Mouse (Mus musculus) C2C12 (cell line): Measurements from ENCODE around the gene Xpnpep3. TPM values are rescaled to one million over a fixed set of nuclear protein-coding genes. Genes with fewer than 3 reads are reported as not detected.

Source experiments
- H3K27me3 ChIP-seq: one replicate; pipeline ENCODE4 v1.6.1; 2011; ENCODE audit not compliant: control insufficient read depth, insufficient read depth, insufficient read length
- H3K36me3 ChIP-seq: one replicate; pipeline ENCODE4 v1.6.1; 2011; ENCODE audit not compliant: control insufficient read depth, insufficient read depth
- H3K4me3 ChIP-seq: one replicate; pipeline ENCODE4 v1.5.1; 2011; ENCODE audit warnings: mild to moderate bottlenecking, control low read depth; ENCODE audit not compliant: poor library complexity, insufficient read depth, severe bottlenecking
- H3K79me2 ChIP-seq: one replicate; pipeline ENCODE4 v1.6.1; 2011; ENCODE audit not compliant: control insufficient read depth, insufficient read depth
- H3K79me3 ChIP-seq: one replicate; pipeline ENCODE4 v1.6.1; 2011; ENCODE audit warnings: low read depth, control low read depth
- H3ac ChIP-seq: one replicate; pipeline ENCODE3; 2011; ENCODE audit warnings: low read depth; ENCODE audit not compliant: control insufficient read depth, insufficient read length
- CEBPB ChIP-seq: IDR thresholded peaks from one replicate; pipeline ENCODE4 v1.6.1; 2011; ENCODE audit warnings: low read depth, mild to moderate bottlenecking, control low read depth, moderate library complexity
- CTCF ChIP-seq: IDR thresholded peaks from one replicate; pipeline ENCODE4 v1.5.1; 2011; ENCODE audit not compliant: control insufficient read depth, insufficient read depth, insufficient read length
- FOSL1 ChIP-seq: IDR thresholded peaks from one replicate; pipeline ENCODE4 v1.8.0; 2011; ENCODE audit warnings: mild to moderate bottlenecking, low read length; ENCODE audit not compliant: poor library complexity, insufficient read depth, severe bottlenecking
- MAX ChIP-seq: IDR thresholded peaks from one replicate; pipeline ENCODE4 v1.6.1; 2011; ENCODE audit warnings: mild to moderate bottlenecking, control low read depth
- MYOD1 ChIP-seq: IDR thresholded peaks from one replicate; pipeline ENCODE4 v1.6.1; 2011; ENCODE audit warnings: low read depth; ENCODE audit not compliant: control insufficient read depth, insufficient read length
- MYOG ChIP-seq: IDR thresholded peaks from one replicate; pipeline ENCODE4 v1.6.1; 2011; ENCODE audit not compliant: control insufficient read depth, insufficient read length; ENCODE audit errors: extremely low read depth
- USF1 ChIP-seq: IDR thresholded peaks from one replicate; pipeline ENCODE4 v1.6.1; 2011; ENCODE audit warnings: low read depth, mild to moderate bottlenecking, control low read depth, moderate library complexity
- polyA plus RNA-seq: library from polyadenylated mRNA; unstranded; fragments of >200 nt; fragmentation: generic; extraction: Trizol; gene quantifications from one replicate; pipeline ENCODE4 v1.2.1, GENCODE M21; 2012; ENCODE audit warnings: missing spikeins

Xpnpep3 gene
- polyA plus RNA-seq, 1 experiment, result 7.4 TPM

GRCm38 (mm10) chr15:81386327-81386726 lies 13.6 kb upstream of the Xpnpep3 start:
- peaks cover 66% of the 10 kb centered on the region for H3K79me2 ChIP-seq
- H3K36me3 ChIP-seq, result peaks cover 97% of the 10 kb centered on the region
- no peak overlapping the region for H3ac ChIP-seq
- TF ChIP-seq CTCF (no peak), CEBPB (no peak), MYOD1 (no peak), MYOG (no peak), MAX (no peak), USF1 (no peak), FOSL1 (no peak)
- H3K4me3 ChIP-seq, result no peak overlapping the region
- H3K27me3 ChIP-seq, result no peaks in the 10 kb centered on the region
- peaks cover 22% of the 10 kb centered on the region for H3K79me3 ChIP-seq

GRCm38 (mm10) chr15:81392997-81393396 lies 6.9 kb upstream of the Xpnpep3 start:
- peaks cover 93% of the 10 kb centered on the region for H3K79me2 ChIP-seq
- no peak overlapping the region for H3K4me3 ChIP-seq
- H3K36me3 ChIP-seq, result peaks cover 82% of the 10 kb centered on the region
- no peak overlapping the region for H3ac ChIP-seq
- TF ChIP-seq MYOD1, result no peak
- no peak for TF ChIP-seq CTCF
- TF ChIP-seq USF1, result no peak
- TF ChIP-seq MYOG, result no peak
- no peak for TF ChIP-seq CEBPB
- TF ChIP-seq MAX, result no peak
- no peak for TF ChIP-seq FOSL1
- no peaks in the 10 kb centered on the region for H3K27me3 ChIP-seq
- H3K79me3 ChIP-seq, result peaks cover 75% of the 10 kb centered on the region

- Histone ChIP-seq H3K79me2 (peaks cover 100% of the 10 kb centered on the region), H3K79me3 (peaks cover 89% of the 10 kb centered on the region), H3K27me3 (no peaks in the 10 kb centered on the region), H3K36me3 (peaks cover 69% of the 10 kb centered on the region), H3ac (no peak overlapping the region), H3K4me3 (no peak overlapping the region)
- no peak for TF ChIP-seq MYOD1
- TF ChIP-seq CEBPB, result no peak
- TF ChIP-seq FOSL1, result no peak
Measured at GRCm38 (mm10) chr15:81394211-81394915, 5.6 kb upstream of the Xpnpep3 start.

GRCm38 (mm10) chr15:81398189-81398588 lies 1.7 kb upstream of the Xpnpep3 start:
- no peak overlapping the region for H3ac ChIP-seq
- H3K79me2 ChIP-seq, result peaks cover 97% of the 10 kb centered on the region
- H3K27me3 ChIP-seq, result no peaks in the 10 kb centered on the region
- peaks cover 38% of the 10 kb centered on the region for H3K36me3 ChIP-seq
- peak overlapping the region; percentile 100 for H3K4me3 ChIP-seq
- peaks cover 87% of the 10 kb centered on the region for H3K79me3 ChIP-seq
- TF ChIP-seq CEBPB, result no peak
- no peak for TF ChIP-seq MAX
- no peak for TF ChIP-seq CTCF
- no peak for TF ChIP-seq MYOD1
- no peak for TF ChIP-seq USF1
- TF ChIP-seq MYOG, result no peak
- no peak for TF ChIP-seq FOSL1

GRCm38 (mm10) chr15:81399297-81399637 lies 671 bp upstream of the Xpnpep3 start:
- Histone ChIP-seq H3K27me3 (no peaks in the 10 kb centered on the region), H3K79me3 (peaks cover 80% of the 10 kb centered on the region), H3K4me3 (peak overlapping the region; percentile 100), H3K36me3 (peaks cover 27% of the 10 kb centered on the region), H3K79me2 (peaks cover 95% of the 10 kb centered on the region), H3ac (peak overlapping the region; percentile 82)
- TF ChIP-seq USF1, result no peak

- Histone ChIP-seq H3K79me2 (peaks cover 85% of the 10 kb centered on the region), H3K4me3 (no peak overlapping the region), H3K79me3 (peaks cover 33% of the 10 kb centered on the region), H3ac (no peak overlapping the region), H3K27me3 (no peaks in the 10 kb centered on the region), H3K36me3 (peaks cover 5% of the 10 kb centered on the region)
- TF ChIP-seq CTCF (no peak), FOSL1 (no peak), MYOG (no peak), MYOD1 (no peak), MAX (no peak), USF1 (no peak), CEBPB (no peak)
Measured at GRCm38 (mm10) chr15:81405008-81405407, 5.1 kb downstream of the Xpnpep3 start.
